8 mouse cellular contexts compared by ENCODE assay signal in the genomic region with DNA sequence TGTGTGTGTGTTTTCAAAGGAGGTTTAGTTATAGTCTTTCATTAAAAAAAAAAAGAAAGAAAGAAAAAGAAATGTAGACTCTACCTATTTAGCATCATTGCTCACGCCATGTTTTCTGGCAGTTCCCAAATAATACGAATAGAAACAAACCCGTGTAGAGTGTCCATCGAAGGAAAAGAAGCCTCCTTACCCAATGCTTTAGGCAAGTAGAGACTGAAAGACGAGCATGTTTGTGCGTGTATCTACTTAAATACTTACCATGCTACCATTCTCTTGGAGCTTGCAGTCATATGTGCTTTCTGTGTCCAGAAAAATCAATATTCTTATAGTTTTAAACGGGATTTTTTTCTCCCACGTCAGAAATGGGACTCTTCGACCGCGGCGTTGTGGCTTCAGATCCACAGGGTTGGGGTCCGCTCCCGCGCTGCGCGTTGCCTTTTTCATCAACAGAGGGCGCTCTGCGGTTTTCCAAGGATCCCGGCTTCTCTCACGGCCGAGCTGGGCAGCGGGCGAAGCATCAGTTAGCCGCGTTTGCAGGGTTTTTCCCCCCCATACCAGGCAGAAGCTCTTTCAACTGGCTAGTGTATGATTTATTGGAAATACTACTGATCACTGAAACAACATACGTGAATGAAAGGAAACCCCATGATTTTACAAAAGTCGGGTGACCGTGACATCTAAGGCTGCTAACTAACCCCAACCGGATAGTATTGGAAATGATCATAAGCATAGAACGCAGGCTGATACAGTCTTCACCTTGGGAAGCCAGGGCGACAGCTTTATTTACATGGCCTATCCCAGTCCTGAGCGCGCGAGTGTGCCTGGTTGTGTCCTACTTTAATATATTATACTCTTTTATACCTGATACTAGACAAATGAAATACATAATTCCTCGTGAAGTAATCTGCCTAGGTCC.
DNase-seq lines count a peak whose midpoint lies in the region; ATAC-seq lines count a peak whose summit lies in the region.

No protein-coding gene starts in this region.

- peak overlapping the region; percentile 58 for H3K4me2 ChIP-seq in heart, embryonic 15.5 days
- H3K4me2 ChIP-seq in liver, embryonic 12.5 days = peak overlapping the region; percentile 42
- peak overlapping the region; percentile 25 for H3K4me2 ChIP-seq in neural tube, embryonic 11.5 days (ENCODE audit: low read depth)

- H3K27ac ChIP-seq in embryonic facial prominence, embryonic 10.5 days (replicated peaks) = no peak overlapping the region
- H3K27ac ChIP-seq in heart, embryonic 15.5 days = no peak overlapping the region
- H3K27ac ChIP-seq in liver, embryonic 12.5 days = no peak overlapping the region
- no peak overlapping the region for H3K27ac ChIP-seq in neural tube, embryonic 11.5 days (ENCODE audit: low read depth, low read length)

- ATAC-seq in heart, embryonic 15.5 days (replicated peaks; ENCODE audit: insufficient number of reproducible peaks, insufficient read depth, low FRiP score, low read depth) = peak; percentile 53; the same call in 1 of the 2 replicates
- no peak for ATAC-seq in liver, embryonic 12.5 days
- ATAC-seq in neural tube, embryonic 11.5 days (ENCODE audit: insufficient read depth, low FRiP score, low TSS enrichment) = peak; percentile 83

- H3K27me3 ChIP-seq in embryonic facial prominence, embryonic 10.5 days (replicated peaks; ENCODE audit: low read depth, poor library complexity, severe bottlenecking) = peaks cover 62% of the 10 kb centered on the region
- H3K27me3 ChIP-seq in heart, embryonic 15.5 days = peaks cover 41% of the 10 kb centered on the region
- peaks cover 28% of the 10 kb centered on the region; the same call in 1 of the 2 replicates for H3K27me3 ChIP-seq in liver, embryonic 12.5 days (replicated peaks)
- H3K27me3 ChIP-seq in neural tube, embryonic 11.5 days (ENCODE audit: control insufficient read depth, insufficient read depth, low read length) = peaks cover 11% of the 10 kb centered on the region; the same call in 1 of the 2 replicates

- no peaks in the 10 kb centered on the region for H3K36me3 ChIP-seq in embryonic facial prominence, embryonic 10.5 days (replicated peaks)
- no peaks in the 10 kb centered on the region for H3K36me3 ChIP-seq in heart, embryonic 15.5 days
- no peaks in the 10 kb centered on the region for H3K36me3 ChIP-seq in liver, embryonic 12.5 days
- no peaks in the 10 kb centered on the region for H3K36me3 ChIP-seq in neural tube, embryonic 11.5 days (ENCODE audit: control insufficient read depth, insufficient read depth, low read length)

- peak; percentile 23 for DNase-seq in 3134 (ENCODE audit: extremely low read depth, insufficient read length, low spot score)
- DNase-seq in adrenal gland, postnatal 10 days = peak; percentile 74
- DNase-seq in embryonic facial prominence, embryonic 10.5 days (ENCODE audit: low spot score) = peak; percentile 88
- DNase-seq in kidney, postnatal 14 days = peak; percentile 62
- DNase-seq in neural tube, embryonic 11.5 days (ENCODE audit: low spot score) = peak; percentile 90
- DNase-seq in thymus, postnatal 0 days (ENCODE audit: low spot score) = peak; percentile 26

- H3K4me1 ChIP-seq in embryonic facial prominence, embryonic 10.5 days = peaks cover 11% of the 10 kb centered on the region; the same call in 1 of the 2 replicates
- peaks cover 7% of the 10 kb centered on the region; the same call in 1 of the 2 replicates for H3K4me1 ChIP-seq in heart, embryonic 15.5 days (replicated peaks)
- no peaks in the 10 kb centered on the region for H3K4me1 ChIP-seq in liver, embryonic 12.5 days
- no peaks in the 10 kb centered on the region for H3K4me1 ChIP-seq in neural tube, embryonic 11.5 days (ENCODE audit: control insufficient read depth, insufficient read depth, low read length)

- WGBS in embryonic facial prominence, embryonic 10.5 days = 12% methylated on average over 36 of the region's 36 CpGs
- WGBS in heart, embryonic 15.5 days = 11% methylated on average over 36 of the region's 36 CpGs
- WGBS in liver, embryonic 12.5 days (ENCODE audit: insufficient replicate concordance) = 11% methylated on average over 36 of the region's 36 CpGs
- 13% methylated on average over 36 of the region's 36 CpGs for WGBS in neural tube, embryonic 11.5 days

- no peaks in the 10 kb centered on the region for H3K9me3 ChIP-seq in embryonic facial prominence, embryonic 10.5 days
- H3K9me3 ChIP-seq in heart, embryonic 15.5 days (replicated peaks) = no peaks in the 10 kb centered on the region
- H3K9me3 ChIP-seq in liver, embryonic 12.5 days (replicated peaks) = no peaks in the 10 kb centered on the region
- H3K9me3 ChIP-seq in neural tube, embryonic 11.5 days (ENCODE audit: control insufficient read depth, low read length) = no peaks in the 10 kb centered on the region

- no peak overlapping the region for H3K9ac ChIP-seq in heart, embryonic 15.5 days
- H3K9ac ChIP-seq in liver, embryonic 12.5 days = no peak overlapping the region
- no peak overlapping the region for H3K9ac ChIP-seq in neural tube, embryonic 11.5 days (ENCODE audit: low read length)

- H3K4me3 ChIP-seq in embryonic facial prominence, embryonic 10.5 days = peak overlapping the region; percentile 42
- H3K4me3 ChIP-seq in heart, embryonic 15.5 days = peak overlapping the region; percentile 32
- H3K4me3 ChIP-seq in liver, embryonic 12.5 days = peak overlapping the region; percentile 12
- no peak overlapping the region for H3K4me3 ChIP-seq in neural tube, embryonic 11.5 days (ENCODE audit: low read depth, low read length)

Comparison
In these comparisons a context has a peak if more than half of its experiments do, and no peak if none do; other contexts are left out.
1. DNase-seq: peak in every context shown above with its lines; median percentile 90 in neural tube, embryonic 11.5 days; 88 in embryonic facial prominence, embryonic 10.5 days; 74 in adrenal gland, postnatal 10 days; 62 in kidney, postnatal 14 days; 26 in thymus, postnatal 0 days; 23 in 3134.